Mouse (Mus musculus): ENCODE results near the gene Adamts13. TPM values are rescaled to one million over a fixed set of nuclear protein-coding genes. Genes with fewer than 3 reads are reported as not detected.
A peak's percentile ranks its signal among the peaks of the same experiment; 100 is the strongest.

The Adamts13 gene
- total RNA-seq, 2 experiments from 2014 or later: 0.19 to 0.77 TPM

GRCm38 (mm10) chr2:27027618-27028436 is 54.6 kb downstream of the Adamts13 start, which contains the start of gene Slc2a6:
Gene Slc2a6, minus strand, starts transcription at chr2:27027998.
- ATAC-seq (replicated peaks; ENCODE audit: low FRiP score, poor library complexity, severe bottlenecking): peak; percentile 86

- ATAC-seq (replicated peaks; ENCODE audit: low FRiP score, poor library complexity, severe bottlenecking): no peak
Measured at GRCm38 (mm10) chr2:27028437-27029015, 55.3 kb downstream of the Adamts13 start.

GRCm38 (mm10) chr2:27032361-27032760 is 59.1 kb downstream of the Adamts13 start:
- no peak for ATAC-seq (replicated peaks; ENCODE audit: low FRiP score, poor library complexity, severe bottlenecking)

- no peak for ATAC-seq (replicated peaks; ENCODE audit: low FRiP score, poor library complexity, severe bottlenecking)
Measured at GRCm38 (mm10) chr2:27036003-27036402, 62.8 kb downstream of the Adamts13 start.

GRCm38 (mm10) chr2:27037008-27037407 is 63.8 kb downstream of the Adamts13 start:
- ATAC-seq (replicated peaks; ENCODE audit: low FRiP score, poor library complexity, severe bottlenecking): no peak

- 0 out of 2 replicates have a peak, but pooled peaks have one; percentile 44 for ATAC-seq (replicated peaks; ENCODE audit: low FRiP score, poor library complexity, severe bottlenecking)
Measured at GRCm38 (mm10) chr2:27038596-27038995, 65.4 kb downstream of the Adamts13 start.

GRCm38 (mm10) chr2:27039286-27039685 is 66.1 kb downstream of the Adamts13 start:
- ATAC-seq (replicated peaks; ENCODE audit: low FRiP score, poor library complexity, severe bottlenecking): no peak

- ATAC-seq (replicated peaks; ENCODE audit: low FRiP score, poor library complexity, severe bottlenecking): no peak
Measured at GRCm38 (mm10) chr2:27042131-27042844, 69.1 kb downstream of the Adamts13 start.

- ATAC-seq (replicated peaks; ENCODE audit: low FRiP score, poor library complexity, severe bottlenecking): no peak
Measured at GRCm38 (mm10) chr2:27043461-27043860, 70.2 kb downstream of the Adamts13 start.

GRCm38 (mm10) chr2:27044166-27044565 is 71.0 kb downstream of the Adamts13 start:
- ATAC-seq (replicated peaks; ENCODE audit: low FRiP score, poor library complexity, severe bottlenecking): no peak

GRCm38 (mm10) chr2:27044641-27045040 is 71.4 kb downstream of the Adamts13 start:
- no peak for ATAC-seq (replicated peaks; ENCODE audit: low FRiP score, poor library complexity, severe bottlenecking)

GRCm38 (mm10) chr2:27045979-27046770 is 73.0 kb downstream of the Adamts13 start:
- no peak for ATAC-seq (replicated peaks; ENCODE audit: low FRiP score, poor library complexity, severe bottlenecking)

- no peak for ATAC-seq (replicated peaks; ENCODE audit: low FRiP score, poor library complexity, severe bottlenecking)
Measured at GRCm38 (mm10) chr2:27049408-27049807, 76.2 kb downstream of the Adamts13 start.

- ATAC-seq (replicated peaks; ENCODE audit: low FRiP score, poor library complexity, severe bottlenecking): no peak
Measured at GRCm38 (mm10) chr2:27058251-27058650, 85.0 kb downstream of the Adamts13 start.

GRCm38 (mm10) chr2:27058751-27059150 is 85.5 kb downstream of the Adamts13 start:
- ATAC-seq (replicated peaks; ENCODE audit: low FRiP score, poor library complexity, severe bottlenecking): no peak

- no peak for ATAC-seq (replicated peaks; ENCODE audit: low FRiP score, poor library complexity, severe bottlenecking)
Measured at GRCm38 (mm10) chr2:27059187-27059586, 86.0 kb downstream of the Adamts13 start.

Data from erythroblast, adult 5-6 weeks (primary cell).